Mouse (Mus musculus) lung, postnatal 25 days (tissue): ENCODE results near the gene Nr4a1.
A peak's percentile ranks its signal among the peaks of the same experiment; 100 is the strongest.

Experiments
- DNase-seq: peaks from one replicate; pipeline ENCODE4 v3.0.0; 2022; ENCODE audit warnings: low spot score

Gene Nr4a1

DNA sequence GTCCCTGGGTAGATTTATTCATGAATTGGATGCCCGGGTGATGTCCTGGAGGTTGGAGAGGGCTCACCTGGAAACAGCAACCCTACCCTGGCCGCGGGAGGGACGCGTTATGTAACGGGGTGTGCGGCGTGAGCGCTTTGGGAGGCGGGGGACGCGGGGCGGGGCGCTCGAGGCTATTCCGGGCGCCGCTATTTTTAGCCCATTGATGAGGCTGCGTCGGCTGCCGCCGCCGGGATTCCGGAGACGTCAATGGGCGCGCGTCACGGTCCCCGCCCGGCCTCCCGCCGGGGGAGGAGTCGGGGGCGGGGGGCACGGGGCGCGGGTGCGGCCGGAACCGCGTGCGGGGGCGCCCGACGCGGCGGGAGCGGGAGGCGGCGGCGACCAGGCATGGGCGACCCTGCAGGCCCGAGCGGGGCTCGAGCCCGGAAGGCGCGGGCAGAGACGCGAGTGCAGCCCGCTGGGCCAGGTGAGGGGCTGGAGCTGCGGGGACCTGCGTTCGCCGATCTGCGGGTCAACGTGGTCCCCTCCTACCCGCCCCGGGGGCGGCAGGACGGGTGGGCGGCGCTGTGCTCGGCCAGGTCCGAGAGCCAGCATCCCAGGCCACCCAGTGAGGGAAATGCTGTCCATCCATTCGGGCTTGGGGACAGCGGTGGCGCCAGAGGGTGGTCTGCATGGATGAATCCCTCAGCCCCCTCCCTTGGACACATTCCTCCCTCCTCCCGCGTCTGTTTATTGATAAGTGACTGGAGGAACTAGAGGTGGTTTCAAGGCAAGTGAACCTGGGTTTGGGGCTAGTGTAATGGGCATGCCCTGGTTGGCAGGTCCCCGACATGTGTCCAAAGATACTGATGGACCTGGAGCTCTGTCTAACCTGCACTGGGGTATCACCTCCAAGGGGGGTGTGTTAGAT lies at the start of gene Nr4a1:
Gene Nr4a1, plus strand, starts transcription at position 384 of the 910 bp plus-strand sequence.
- peak; percentile 90 for DNase-seq

DNA sequence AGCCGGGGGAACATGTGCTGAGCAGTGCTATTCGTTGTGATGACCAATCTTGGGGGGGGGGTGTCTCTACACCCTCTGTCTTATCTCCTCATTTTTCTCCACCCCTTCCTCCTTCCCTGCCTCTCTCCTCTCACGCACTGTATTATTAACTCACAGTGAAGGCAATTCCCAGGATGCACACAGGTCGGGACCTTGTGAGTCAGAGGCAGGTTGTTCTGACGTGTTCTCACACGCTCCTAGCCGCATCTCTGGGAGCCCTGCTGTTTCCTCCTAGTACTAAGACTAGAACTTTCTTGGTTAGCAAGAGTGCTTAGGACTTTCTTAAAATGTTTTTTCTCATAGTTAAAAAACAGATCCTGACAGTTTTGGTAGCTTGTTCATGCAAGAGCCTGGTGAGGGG lies 49.3 kb upstream of the Nr4a1 start:
- no peak for DNase-seq

DNA sequence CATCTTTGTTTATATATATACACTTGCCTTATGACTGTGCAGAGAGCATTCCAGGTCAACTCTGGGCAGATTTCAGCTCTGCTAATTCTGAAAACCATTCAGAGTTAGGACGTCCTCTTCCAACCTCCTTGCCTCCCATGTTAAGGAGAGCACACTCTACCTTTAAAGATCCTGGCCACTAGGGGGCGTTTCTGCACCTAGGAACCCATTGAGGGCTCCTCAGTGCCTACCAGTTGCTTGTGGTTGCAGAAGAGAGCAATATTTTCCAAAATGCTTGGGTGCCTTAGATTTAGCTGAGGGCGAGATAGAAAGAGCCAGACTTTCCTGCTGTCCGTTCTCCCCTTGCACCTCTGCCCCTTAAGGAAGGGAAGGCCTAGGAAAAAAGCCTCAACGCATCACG lies 43.8 kb upstream of the Nr4a1 start:
- DNase-seq = peak; percentile 53

DNA sequence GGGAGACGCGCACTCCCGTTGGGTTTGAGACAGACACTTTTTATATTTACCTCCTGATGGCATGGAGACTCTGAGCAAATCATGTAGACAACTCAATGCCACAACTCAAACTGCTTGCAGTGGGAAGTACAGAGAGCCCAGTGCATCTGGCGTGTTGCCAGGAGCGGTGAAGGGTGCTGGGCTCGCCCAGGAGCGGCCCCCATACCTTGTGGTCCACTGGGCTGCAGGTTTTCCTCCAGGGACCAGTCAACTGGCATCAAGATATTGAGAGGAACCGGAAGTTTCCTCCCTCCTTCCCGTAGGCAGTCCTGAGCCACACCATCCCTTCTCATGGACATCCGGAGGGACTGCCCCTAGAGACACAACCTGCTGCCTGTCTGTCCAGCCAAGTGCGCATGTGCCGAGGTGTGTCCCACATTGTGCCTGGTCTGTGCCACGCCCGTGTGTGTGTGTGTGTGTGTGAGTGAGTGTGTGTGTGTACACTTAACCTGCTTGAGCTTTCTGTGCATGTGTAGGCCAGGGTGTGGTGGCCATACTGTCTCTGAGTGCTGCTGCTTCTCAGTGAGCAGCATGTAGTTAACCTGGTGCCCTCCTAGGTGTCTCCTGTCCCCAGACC lies 43.0 kb upstream of the Nr4a1 start:
- DNase-seq = no peak

DNA sequence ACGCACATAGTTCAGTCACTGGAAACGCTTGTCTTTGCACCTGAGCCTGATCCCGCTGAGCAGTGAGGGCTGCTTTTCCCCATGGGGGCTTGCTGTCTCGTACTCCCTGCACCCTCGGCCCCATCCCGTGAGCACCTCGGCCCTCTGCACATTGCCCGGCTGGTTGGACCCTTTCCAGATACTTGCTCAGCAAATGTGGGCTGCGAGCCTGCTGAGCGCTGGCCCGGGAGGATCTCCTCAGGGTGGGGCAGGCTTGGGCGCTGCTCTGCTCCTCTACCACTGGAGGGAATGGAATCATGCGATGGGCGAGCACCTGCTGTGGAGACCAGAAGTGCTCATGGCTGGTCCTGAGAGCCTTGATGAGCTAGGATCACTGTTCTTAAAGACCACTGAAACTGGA lies 41.6 kb upstream of the Nr4a1 start:
- no peak for DNase-seq

DNA sequence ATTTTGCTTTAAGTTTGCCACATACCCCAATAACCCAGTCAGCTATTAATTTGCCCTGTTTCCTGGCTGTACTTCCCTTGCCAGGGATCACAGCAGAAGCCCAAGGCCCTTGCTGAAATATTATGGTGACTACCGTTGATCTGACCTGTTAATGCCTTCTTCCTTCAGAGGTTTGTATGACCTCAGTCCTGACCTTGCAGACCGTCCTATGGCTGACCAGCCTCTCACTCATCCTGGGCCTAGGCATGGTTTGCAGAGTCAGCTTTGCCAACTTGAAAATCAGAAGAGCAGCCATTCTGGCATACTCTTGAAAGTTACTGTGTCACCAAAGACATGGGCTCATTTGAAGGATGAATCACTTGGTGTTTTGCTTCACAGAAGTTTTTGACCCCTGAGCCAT lies 38.9 kb upstream of the Nr4a1 start:
- no peak for DNase-seq

DNA sequence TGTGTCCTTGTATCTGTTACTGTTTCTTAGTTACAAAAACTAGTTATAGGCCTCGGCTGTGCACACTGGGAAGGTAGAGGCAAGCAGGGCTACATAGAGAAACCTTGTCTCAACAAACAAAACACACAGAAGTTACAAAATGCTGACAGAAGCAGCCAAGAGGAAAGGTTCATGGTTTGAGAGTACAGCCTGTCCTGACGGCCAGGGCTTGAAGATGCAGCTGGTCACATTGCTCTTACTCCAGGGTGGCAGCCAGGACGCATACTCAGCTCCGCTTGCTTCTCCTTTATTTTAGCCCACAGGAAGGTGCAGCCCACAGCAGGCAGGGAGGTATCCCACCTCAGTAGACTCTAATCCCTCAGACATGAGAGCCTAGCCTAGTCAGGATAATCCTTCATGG lies 38.0 kb upstream of the Nr4a1 start:
- no peak for DNase-seq

DNA sequence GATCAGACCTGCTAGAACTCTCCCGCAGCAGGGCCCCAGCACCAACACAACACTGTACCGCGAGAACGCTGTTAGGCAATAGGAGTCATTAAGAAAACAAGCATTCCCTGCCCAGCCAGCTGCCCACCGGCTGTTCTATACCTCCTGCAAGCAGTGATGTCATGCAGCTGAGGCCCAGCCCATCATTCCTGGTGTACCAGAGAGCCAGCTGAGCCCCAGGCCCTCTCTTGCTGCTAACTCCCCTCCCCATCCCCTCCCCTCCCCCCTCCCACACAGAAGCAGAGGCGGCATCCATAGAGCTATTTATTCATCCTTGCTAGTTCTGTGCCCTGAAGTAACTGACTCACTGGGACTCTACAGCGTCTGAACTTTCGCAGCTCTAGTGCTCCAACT lies 33.2 kb upstream of the Nr4a1 start:
- DNase-seq = no peak

DNA sequence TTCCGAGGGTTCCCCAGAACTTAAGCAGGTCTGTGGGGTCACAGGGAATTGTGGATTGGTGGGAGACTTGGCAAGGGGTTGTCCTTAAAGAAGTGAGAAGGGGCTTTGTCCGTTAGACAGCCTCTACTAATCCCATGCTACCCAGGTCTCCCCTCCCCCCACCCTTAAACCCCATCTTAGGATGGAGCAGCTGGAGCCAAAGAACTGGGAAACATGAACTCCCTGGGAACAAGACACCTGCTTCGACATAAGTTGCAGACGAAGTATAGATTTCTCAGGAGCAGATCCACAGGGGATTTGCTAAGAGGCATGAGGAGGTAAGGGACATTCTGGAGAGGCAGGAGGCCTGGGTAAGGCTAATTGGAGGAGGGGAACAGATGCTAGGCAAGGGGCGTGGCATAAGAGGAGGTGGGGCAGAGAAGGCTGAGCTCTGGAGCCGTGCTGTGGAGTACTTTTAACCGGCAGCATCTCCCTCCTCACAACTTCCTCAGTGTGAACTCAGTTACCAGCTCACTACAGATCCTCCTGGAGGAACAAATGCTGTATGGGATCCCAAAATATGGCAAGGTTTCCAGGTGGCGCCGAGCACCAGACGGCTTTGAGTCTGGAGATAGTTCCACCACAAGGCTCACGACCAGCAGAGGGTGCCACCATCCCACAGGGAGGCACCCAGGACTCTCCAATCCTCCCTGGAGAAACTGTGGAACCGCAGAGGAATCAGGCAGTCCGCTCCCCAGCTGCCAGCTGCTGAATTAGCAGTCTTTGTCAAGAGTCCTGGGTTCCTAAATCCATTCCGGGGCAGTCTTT lies 32.6 kb upstream of the Nr4a1 start:
- peak; percentile 92 for DNase-seq

DNA sequence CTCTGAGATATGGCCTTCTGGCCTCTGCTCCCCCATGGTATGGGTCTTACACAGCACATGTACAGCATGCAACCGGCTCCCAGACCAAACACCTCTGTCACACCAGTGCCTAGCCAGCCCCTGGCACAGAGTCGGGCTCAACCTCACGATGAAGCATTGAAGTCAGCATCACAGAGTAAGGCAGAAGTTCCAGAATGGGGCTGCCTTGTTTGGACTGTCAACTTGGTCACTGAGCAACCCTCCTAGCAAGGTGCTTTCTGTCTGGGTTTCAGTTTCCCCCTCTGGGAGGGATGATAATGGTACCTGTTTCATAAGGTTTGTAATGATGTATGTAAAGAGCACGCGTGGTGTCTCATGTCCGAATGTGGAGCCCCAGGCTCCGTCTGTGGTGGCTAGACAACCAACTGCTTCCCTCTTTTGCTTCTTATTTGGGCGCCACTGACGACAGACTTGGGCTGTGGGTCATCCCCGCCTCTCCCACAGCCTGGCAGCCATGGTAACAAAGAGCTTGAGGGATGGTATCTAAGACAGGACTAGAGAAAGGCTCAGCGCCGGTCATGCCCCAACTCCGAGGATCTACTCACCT lies 31.1 kb upstream of the Nr4a1 start:
- no peak for DNase-seq

DNA sequence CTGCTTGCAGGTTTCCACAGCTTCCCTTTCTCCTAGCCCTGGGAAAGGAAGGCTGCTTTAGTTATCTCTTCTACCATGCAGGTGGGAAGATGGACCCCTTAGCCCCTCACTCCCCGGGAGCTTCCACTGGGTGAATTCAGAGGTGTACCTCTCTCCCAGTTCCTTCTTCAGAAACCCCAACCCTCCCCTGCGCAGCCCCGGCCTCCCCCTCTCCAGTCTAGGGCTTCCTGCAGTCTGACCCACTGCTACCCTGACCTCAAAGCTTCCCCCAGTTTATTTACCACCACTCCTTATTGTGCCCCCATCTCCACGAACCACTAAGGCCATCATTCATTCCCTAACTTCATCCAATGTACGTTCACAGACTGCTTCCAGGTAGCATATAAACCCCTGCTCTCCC lies 30.5 kb upstream of the Nr4a1 start:
- no peak for DNase-seq

DNA sequence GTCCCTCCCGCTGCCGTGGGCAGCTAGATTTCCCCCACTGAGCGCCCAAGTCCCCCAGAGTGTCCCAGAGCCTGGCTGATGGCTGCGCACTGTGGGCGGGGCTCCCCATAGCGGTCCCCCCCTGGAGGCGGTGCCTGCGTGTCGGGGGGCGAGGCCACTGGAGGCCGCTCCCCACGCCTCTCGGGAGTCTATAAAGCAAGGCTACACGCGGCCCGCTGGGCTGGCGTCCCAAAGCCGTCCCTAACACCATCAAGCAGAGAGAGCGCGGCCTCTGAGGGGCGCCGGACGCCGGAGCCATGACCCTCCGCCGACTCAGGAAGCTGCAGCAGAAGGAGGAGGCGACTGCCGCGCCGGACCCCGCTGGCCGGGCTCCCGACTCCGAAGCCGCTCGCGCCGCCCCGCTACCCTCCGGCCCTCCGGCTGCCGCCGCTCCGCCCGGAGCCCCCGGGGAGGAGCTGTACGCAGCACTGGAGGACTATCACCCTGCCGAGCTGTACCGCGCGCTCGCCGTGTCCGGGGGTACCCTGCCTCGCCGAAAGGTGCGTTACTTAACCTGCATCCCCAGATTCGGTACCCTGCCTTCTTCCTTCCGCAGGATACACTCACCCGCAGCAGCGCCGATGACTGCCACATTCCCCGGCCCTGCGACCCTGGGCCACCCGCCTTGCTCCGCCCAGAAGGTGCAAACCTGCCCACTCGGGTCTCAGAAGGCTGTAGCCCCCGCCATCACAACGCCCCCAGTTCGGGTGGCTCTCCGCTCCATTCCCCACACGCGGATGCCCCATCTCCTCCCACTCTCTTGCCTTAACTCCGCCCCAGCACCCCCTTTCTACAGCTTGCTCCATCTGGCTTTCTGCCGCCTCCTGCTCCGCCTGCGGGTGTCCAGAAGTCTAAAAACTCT lies 29.8 kb upstream of the Nr4a1 start, which contains the start of gene Grasp:
Gene Grasp, plus strand, starts transcription at position 183 of the 901 bp plus-strand sequence.
- peak; percentile 93 for DNase-seq

DNA sequence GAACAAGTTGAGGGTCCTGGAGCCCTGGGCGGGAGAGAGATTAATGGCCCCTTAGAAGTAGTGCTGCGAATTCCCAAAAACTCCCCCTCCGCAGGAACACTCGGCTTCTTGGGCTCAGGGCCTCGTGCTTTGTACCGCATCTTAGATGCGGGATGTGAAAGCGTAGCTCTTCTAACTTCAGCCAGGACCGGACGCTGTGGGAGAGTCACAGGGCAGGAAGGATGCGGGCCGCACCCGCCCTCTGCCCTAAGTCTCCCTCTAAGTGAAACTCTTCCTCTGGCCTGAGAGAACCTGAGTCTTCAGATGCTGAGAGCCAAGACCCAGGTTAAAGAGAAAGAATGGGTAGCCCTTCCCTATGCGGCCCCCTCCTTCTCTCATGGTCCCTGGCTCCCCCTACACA lies 29.1 kb upstream of the Nr4a1 start:
- peak; percentile 55 for DNase-seq

DNA sequence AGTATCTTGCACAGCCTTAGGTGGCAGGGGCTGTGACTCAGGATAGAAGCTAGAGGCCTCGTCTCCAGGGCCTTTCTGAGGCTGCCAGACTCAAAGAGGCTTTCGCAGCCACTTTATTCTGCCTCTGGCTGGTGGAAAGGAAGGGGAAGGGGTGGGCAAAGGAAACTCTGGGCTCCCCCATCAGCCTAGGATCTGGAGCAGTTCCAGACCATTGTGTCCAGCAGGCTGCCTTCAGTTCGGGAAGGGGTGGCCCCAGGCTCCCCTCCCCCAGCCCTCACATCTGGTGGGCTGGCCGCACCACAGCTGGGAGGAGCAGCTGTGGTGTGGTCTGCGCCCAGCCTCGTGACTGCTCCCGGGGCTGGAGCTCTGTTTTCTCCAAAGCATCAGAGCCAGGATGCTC lies 26.1 kb upstream of the Nr4a1 start:
- DNase-seq = peak; percentile 83

DNA sequence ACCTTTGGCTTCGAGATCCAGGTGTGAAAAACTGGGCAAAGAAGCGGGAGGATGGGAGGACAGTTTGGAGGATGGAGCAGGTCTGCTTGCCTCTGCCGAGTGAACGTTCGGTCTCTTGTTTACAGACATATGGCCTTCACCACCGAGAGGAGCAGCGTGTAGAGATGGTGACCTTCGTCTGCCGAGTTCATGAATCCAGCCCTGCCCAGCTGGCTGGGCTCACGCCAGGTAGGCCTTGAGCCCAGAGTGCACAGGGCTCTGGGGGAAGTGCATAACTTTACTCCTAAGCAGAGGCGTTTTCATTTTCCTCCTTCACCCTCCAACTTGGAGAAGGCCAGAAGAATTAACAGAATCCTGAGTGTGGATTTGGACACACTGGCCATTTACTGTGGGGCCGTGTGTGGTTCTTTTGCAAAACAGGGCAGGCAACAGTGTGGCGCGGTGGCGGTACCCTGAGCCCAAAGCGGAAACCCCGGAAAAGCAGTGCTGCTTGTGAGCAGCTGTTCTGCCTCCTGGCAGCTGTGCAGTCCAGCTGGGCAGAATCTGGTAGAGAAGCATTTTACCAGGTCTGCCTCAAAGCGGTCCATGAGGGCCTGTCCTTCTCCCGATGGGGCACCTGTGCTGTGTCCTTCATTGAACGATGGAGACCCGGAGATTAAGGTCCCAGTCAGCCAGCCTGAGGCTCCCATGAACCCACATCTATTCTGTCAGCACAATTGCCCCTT lies 25.0 kb upstream of the Nr4a1 start:
- no peak for DNase-seq

DNA sequence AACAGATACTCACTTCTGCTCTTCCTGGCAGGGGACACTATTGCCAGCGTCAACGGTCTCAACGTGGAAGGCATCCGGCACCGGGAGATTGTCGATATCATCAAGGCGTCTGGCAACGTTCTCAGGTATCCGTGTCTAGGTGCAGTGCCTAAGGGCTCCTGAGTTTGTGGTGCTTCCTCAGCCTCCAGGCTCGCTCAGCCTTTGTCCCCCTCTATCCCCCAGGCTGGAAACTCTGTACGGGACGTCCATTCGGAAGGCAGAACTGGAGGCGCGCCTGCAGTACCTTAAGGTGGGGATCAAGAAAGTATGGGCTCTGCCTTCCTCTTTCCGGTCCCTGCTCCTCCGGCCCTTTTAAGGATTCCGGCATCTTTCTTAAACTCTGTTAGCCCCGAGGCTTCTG lies 23.6 kb upstream of the Nr4a1 start:
- no peak for DNase-seq

DNA sequence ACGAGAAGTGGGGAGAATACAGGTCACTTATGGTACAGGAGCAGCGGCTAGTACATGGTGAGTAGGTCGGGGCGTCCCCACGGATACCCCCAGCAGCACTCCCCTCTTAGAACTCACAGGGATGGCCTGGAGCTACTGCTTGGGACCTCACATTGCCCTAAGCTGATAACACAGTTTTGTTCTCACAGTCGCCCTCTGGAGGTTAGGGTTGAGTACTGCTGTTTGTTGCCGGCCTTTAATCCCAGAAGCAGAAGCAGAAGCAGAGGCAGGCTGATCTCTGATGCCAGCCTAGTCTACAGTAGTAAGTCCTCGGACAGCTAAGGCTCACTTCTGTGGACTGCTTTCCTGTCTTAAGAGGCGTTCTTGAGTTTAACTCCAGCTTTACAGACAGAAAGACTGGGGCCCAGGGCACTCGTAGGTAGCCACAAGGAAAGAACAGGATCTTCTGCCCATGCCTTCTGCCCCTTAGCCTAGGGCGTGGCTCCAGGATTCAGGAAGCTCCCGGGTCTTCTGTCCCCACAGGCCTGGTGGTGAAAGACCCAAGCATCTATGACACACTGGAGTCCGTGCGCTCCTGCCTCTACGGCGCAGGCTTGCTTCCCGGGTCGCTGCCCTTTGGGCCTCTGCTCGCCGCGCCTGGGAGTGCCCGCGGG lies 22.9 kb upstream of the Nr4a1 start:
- DNase-seq = peak; percentile 62

DNA sequence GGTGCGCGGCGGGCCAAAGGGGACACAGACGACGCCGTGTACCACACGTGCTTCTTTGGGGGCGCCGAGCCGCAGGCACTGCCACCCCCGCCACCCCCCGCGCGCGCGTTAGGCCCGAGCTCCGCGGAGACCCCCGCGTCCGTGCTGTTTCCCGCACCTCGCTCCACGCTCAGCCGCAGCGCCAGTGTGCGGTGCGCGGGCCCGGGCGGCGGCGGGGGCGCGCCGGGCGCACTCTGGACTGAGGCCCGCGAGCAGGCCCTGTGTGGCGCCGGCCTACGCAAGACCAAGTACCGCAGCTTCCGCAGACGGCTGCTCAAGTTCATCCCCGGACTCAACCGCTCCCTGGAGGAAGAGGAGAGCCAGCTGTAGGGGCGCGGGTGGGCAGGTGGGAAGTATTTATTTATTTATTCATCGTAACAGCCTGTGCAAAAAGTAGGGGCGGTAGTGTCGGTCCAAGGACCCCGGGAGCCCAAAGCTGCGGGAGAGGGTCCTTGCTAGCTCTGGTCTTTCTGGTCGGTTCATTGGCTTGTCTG lies 22.4 kb upstream of the Nr4a1 start:
- DNase-seq = no peak

DNA sequence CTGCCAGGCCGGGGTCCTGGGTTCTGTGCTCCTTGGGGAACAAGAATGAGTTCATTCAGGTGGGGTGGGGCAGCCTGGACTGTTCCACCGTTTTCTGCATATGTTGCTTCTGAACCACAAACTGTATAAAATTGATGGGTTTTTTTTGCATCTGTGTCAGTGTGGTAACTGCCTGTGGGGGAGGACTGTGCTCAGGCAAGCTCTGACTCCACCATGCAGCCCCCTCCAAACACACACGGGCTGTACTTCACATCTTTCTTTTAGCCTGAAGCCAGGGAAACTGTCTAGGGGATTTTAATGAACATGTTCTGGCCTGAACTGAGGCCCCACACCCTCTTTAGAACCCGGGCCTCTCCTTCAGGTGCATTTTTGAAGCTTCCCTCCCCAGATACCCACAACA lies 21.5 kb upstream of the Nr4a1 start:
- DNase-seq = no peak

DNA sequence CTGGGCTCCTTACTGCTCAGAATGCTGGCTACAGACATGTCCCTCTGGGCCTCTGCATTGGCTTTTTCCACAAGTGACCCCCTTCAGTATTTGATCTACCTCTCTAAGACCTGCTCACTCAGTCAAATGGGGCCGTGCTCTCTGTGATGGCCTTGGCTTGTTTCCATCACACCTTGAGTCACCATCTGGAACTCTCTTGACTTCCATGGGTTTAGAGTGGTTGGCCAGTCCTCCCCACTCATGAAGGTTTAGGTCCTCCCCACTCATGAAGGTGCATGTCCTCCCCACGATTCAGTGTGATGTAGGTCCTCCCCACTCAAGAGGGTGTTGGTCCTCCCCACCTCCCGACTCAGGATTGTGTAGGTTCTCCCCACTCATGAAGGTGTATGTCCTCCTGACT lies 20.9 kb upstream of the Nr4a1 start:
- peak; percentile 62 for DNase-seq
